Mouse (Mus musculus) urinary bladder, postnatal 10 days (tissue): ENCODE results near the gene Olfr1097.

Experiments
- DNase-seq: peaks from one replicate; pipeline ENCODE4 v3.0.0; 2022; ENCODE audit warnings: low spot score

Olfr1097 gene

GRCm38 (mm10) chr2:86892116-86892515, at the start of gene Olfr1097:
TSS of gene Olfr1097 (minus strand) at chr2:86892216.
- no peak for DNase-seq

GRCm38 (mm10) chr2:86926557-86926956, 34.5 kb upstream of the Olfr1097 start:
- DNase-seq: no peak

GRCm38 (mm10) chr2:86924445-86924844, 32.4 kb upstream of the Olfr1097 start, which contains the start of gene Olfr1098:
TSS of gene Olfr1098 (minus strand) at chr2:86924545.
- DNase-seq: no peak

- DNase-seq: no peak
Measured at GRCm38 (mm10) chr2:86905647-86906046, 13.6 kb upstream of the Olfr1097 start.

GRCm38 (mm10) chr2:86874702-86875101, 17.3 kb downstream of the Olfr1097 start, which contains the start of gene Gm13723:
TSS of gene Gm13723 (minus strand) at chr2:86874802.
- DNase-seq: no peak

GRCm38 (mm10) chr2:86851596-86851995, 40.4 kb downstream of the Olfr1097 start, which contains the start of gene Olfr1095:
TSS of gene Olfr1095 (minus strand) at chr2:86851696.
- no peak for DNase-seq
